Mouse (Mus musculus) spleen, adult 2 months (tissue): ENCODE results near the gene Akap13.

ENCODE experiments used
- CTCF ChIP-seq: fragments of 200-500 bp; IDR thresholded peaks from 2 replicates; pipeline ENCODE4 v1.5.1; 2011; ENCODE audit warnings: mild to moderate bottlenecking, inconsistent platforms; ENCODE audit not compliant: insufficient read depth, insufficient read length, insufficient replicate concordance; ENCODE audit errors: extremely low read depth
- POLR2A ChIP-seq: fragments of 200-500 bp; IDR thresholded peaks from 2 replicates; pipeline ENCODE4 v1.6.1; 2011; ENCODE audit warnings: low read depth, low read length, inconsistent platforms

DNA sequence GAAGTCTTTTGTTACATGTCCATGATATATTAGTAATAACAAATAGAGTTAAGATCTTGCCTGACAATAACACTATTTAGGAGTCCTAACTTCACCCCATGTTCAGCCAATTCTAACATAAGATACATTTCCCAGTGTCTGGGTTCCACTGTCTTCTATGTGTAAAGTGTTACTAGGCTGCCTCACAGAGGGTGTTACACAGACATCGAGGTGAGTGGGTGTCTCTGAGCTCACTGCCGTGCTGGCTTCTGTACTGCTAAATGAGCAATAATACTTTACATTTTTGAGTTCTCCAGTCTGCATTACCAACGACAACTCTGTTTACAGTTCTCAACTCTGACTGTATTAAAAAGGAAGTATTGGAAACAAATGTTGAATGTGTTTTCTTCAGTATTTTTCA is 209.1 kb downstream of the Akap13 start:
- no peak for TF ChIP-seq CTCF
- TF ChIP-seq POLR2A: no peak
